Mouse (Mus musculus) mouse trophoblast stem cell (cell line): Measurements from ENCODE around the gene Mlxipl.

Source experiments
- in situ Hi-C, 2 experiments: fragments of 300-500 bp; cut with MseI, MboI; formaldehyde crosslinking; loops; 2 replicates in 1 of 2; 3 replicates in 1 of 2; pipeline ENCODE4 v1.15.1; 2025

The Mlxipl gene

DNA sequence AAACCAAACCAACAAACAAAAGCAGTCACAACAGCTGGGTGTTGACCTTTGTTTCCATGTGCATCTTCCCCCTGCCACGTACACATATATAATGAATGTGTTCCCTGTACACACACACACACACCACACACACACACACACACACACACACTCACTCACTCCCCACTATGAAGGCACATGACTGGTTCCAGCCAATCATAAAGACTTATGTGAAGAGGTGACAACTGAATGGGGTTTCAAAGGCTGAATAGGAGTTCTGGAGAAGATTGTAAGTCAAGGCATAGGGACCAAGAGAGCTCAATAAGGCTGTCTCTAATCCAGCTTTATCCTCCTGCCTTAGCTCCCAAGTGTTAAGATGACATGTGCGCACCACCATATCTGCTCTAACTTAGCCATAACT, 10.1 kb upstream of the Mlxipl start:
- in situ Hi-C loops: no loop called here

DNA sequence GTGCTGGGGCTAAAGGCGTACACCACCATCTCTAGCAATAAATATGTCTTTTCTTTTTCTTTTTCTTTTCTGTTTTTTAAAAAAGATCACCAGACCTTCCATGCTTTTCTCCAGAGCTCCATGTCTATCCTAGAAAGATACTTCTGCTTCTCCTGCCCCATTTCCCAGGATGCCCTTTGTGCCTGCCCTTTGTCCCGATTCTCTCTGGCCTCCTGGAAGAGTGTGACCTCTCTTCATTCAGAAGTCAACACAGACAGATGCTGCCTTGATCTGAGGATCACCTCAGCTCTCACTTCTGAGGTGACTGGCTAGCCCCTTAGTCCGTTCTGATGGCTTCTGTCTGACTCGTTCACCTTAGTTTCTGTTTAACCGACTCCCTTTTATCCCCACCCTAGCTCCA, 9.2 kb upstream of the Mlxipl start:
- in situ Hi-C loops: no loop called here

DNA sequence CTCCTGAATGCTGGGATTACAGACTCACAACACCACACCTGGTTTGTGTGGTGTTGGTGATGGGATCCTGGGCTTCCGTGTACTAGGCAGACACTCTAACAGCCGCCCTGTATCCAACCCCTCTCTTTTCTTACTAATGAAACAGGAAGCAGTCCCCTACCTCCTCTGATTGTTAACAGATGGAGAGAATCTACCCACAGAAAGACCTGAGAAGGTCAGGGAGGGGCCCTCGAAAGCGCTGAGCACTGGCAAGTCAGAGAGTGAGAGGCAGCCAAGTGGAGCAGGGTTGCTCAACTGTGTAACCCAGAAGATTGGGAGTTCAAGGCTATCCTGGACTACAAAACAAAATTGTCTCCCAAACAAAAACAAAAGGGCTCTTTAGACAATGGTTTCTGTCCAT, 2.8 kb upstream of the Mlxipl start:
- in situ Hi-C loops: no loop called here

DNA sequence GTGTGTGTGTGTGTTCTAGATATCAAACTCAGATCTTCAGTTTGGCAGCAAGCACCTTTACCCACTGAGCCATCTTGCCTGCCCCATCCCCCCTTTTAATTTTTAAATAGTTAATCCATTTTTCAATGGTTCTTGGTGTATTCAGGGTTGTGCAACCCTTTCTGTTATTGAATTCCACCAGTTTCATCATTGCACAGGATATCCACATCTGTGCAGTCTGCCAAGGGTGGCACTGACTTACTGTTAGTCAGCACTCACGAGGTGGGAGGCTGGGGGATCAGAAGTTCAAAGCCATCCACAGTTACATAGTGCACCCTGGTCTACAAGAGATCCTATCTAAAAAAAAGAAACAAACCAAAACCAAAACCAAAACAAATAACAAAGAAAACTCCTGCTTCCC, 11.3 kb downstream of the Mlxipl start:
- in situ Hi-C loops: loop anchor here in 1 of 2 experiments (10.0 kb wide), 1 partner anchor 86 kb away; no protein-coding TSS in a partner anchor

DNA sequence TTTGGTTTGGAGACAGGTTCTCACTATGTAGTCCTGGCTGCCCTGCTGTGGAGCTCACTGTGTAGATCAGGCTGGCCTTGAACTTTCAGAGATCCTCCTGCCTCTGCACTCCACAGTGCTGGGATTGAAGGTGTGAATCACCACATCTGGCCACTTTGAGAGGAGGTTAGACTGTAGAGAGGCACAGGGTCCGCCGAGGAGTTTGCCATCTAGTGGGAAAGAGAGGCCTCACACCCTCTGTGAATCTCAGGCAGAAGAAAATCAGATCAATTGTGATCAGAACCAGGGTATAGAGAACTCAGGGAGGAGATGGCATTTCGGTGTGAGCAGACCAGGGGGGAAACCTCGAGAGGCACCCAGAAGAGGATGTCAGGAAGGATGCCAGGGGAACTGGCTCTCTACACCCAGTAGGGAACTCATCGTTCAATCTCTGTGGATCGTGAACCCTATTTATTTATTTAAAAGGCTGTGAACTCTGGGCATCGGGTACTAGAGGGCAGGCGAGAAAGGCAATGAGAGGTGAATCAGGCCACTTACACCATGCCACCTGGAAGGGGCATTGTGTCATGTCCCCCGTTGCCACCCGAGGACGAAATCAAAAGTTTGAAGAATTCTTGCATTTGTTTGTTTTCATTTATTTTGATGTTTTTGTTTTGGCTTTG, 14.4 kb downstream of the Mlxipl start:
- in situ Hi-C loops: loop anchor here in 1 of 2 experiments (10.0 kb wide), 1 partner anchor 89 kb away; no protein-coding TSS in a partner anchor

DNA sequence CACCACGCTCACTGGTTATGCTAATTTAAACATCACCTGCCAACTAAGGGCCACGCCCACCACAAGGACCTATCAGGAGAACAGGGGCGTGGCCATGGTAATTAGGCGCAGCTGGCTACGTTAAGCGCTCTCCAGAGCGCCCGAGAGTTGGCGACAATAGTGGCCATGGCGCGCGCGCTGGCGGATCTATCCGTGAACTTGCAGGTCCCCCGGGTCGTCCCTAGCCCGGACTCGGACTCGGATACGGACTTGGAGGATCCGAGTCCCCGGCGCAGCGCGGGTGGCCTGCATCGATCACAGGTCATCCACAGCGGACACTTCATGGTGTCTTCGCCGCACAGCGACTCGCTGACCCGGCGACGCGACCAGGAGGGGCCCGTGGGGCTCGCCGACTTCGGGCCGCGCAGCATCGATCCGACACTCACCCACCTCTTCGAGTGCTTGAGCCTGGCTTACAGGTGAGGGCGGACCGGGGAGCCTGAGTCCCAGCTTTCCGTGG, 17.1 kb downstream of the Mlxipl start:
- in situ Hi-C loops: loop anchor here in 1 of 2 experiments (10.0 kb wide), 1 partner anchor 92 kb away; no protein-coding TSS in a partner anchor

DNA sequence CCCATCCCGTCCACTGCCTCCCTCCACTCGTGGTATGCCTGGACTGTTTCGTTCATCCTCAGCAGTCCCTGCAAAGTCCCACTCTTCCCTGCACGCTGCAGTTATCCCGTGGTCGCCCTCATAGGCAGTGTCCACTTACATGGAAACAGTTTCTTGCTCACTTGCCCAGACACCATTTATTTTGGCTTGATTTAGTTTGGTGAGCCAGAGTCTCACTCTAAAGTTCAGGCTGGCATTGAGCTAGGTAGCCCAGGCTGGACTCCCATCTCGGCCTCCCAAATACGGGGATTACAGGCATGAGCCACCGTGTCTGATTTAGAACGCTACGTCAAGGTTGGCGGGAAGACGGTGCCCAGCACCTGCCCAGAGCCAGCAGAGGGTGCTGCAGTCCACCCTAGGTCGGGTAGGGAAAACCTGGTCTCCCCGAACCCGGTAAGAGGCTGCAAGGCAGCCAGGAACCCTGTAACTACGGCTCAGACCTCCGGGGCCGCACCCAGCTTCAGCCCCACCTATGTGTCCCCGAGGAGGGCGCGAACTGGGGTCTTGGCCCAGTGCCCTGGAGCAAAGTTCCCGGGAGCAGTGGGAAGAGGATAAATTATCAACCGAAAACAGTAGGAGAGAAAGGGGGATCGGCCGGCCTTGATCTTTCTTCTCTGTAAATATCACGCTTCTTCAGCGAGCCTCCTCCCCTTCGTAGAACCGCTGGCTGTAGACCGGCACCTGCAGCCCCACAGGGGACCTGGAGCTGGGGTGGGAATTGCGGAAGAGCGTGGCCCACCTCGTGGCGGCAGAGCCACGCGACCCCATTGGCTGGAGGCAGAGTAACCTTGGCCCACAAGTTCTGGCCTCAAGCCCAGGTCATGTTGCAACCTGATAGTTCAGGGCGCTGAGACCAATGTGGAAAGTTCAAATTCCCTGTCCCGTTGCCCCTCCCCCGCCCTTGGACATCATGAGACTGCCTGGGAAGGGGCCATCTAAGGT, 18.1 kb downstream of the Mlxipl start:
- in situ Hi-C loops: loop anchor here in 1 of 2 experiments (10.0 kb wide), 1 partner anchor 93 kb away; no protein-coding TSS in a partner anchor

DNA sequence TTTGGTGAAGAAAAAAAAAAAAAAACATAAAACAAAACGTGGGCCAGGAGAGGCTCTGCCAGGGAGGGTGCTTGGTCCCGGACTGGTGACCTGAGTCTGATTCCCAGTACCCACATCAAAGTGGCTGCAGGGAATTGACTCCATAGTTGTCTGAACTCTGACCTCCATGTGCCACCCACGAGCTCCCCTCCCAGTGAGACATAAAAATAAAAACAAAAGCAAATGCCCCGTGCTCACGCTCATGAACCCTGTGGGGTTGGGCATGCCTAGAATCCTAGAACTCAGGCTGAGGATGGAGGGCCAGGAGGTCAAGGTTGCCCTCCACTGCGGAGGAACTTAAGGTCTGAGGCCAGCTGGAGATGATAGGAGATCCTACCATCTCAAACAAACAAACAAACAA, 19.3 kb downstream of the Mlxipl start:
- in situ Hi-C loops: loop anchor here in 1 of 2 experiments (10.0 kb wide), 1 partner anchor 94 kb away; no protein-coding TSS in a partner anchor

DNA sequence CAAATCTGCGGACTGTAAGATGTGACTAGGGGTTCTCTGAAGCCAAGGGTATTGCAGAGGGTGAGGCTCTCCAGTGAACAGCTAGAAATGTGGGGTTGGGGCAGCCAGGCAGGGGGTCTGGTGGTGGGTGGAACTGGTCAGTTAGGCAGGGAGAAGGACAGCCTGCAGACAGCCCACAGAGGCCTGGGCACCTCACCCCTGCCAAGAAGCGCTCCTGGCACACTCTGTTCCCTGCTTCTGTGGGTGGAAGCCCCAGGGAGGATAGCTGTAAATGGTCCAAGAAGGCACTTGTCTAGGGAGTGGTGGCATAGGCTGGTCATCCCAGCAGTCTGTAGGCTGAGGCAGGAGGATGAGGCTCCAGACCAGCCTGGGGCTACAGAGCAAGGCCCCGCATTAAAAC, 19.7 kb downstream of the Mlxipl start:
- in situ Hi-C loops: loop anchor here in 1 of 2 experiments (10.0 kb wide), 1 partner anchor 95 kb away; no protein-coding TSS in a partner anchor

DNA sequence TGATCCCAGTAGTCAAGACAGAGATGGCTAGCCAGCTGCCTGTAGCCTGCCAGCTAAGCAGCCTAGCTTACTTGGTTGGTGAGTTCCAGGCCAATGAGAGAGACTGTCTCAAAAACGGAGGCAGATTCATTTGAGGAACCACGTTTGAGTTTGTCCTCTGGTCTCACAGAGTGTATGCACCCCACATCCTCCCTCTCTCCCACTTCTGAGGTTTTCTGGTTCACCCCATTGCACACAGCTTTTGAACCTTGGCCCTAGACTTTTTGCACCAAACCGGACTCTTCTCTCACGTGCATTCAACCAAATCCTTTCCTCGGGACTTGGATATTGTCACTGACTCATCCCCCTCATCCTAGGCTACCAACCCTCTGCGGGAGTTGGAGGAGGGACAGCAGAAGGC, 20.3 kb downstream of the Mlxipl start:
- in situ Hi-C loops: loop anchor here in 1 of 2 experiments (10.0 kb wide), 1 partner anchor 95 kb away; no protein-coding TSS in a partner anchor

DNA sequence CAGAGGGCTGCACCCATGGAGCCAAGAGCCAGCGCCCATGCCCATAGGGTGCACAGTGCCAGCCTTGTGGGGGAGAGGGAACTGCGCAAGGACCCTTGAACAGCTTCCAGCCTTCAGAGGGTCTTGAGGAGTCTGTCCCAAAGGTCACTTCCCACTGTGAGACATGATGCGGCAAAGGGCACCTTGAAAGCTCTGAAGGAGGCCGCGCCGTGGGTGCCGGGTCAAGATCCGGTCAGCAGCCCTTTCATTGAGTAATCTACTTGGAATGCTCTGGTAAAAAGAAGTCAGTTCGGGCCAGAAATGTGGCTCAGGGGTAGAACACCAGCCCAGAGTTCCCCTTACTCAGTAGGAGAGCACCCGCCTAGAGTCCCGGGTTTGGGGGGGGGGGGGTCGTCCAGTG, 24.1 kb downstream of the Mlxipl start:
- in situ Hi-C loops: no loop called here

DNA sequence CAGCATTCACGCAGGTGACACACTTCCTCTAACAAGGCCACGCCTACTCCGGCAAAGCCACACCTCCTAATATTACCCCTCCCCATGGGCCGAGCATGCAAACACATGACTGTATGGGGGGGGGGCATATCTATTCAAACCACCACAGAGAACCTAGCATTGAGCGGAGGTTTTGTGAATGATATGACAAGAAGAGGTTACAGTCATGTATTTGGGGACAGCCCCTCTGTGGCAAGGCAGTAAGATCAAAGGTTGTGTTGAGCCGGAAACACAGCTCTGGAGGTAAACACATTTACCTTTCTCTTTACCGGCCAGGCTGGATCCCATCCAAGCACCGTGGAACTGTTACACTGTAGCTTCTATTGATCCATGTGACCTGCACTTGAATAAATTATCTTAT, 25.6 kb downstream of the Mlxipl start:
- in situ Hi-C loops: no loop called here

DNA sequence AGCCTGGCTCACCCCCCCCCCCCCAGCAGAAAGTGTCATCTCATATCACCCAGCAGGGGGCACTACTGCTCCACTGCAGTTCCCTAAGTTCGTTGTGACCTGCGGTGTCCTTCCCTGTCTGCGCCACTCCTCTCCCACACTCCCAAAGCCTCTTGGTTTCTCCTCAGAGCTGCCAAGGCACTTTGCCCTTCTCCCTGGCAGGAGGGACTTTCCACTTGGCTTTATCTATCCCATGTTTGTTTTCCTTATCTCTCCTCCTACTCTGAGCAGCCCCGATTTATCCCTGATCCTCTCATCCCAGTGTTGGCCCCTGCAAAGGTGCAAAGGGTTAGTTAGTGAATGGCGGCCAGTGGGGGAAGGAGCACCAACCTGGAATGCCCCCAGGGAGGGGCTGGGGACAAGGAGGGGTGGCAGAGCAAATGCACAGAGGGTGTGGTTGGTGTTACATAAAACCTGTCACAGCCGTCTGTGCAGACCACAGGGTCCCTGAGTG, 28.9 kb downstream of the Mlxipl start:
- in situ Hi-C loops: no loop called here

DNA sequence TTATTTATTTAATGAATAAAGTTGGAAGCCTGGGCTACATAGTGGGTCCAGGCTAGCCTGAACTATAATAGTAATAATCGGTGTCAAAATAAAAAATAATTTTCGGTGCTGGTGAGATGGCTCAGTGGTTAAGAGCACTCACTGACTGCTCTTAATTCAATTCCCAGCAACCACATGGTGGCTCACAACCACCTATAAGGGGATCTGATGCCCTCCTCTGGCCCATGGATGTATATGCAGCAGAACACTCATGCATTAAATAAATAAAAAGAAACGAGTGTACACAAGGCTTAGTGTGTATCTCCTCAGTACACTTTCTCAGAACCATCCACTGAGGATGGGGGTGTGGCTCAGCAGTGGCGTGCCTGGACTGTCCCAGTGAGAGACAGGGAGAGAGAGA, 31.1 kb downstream of the Mlxipl start:
- in situ Hi-C loops: no loop called here

DNA sequence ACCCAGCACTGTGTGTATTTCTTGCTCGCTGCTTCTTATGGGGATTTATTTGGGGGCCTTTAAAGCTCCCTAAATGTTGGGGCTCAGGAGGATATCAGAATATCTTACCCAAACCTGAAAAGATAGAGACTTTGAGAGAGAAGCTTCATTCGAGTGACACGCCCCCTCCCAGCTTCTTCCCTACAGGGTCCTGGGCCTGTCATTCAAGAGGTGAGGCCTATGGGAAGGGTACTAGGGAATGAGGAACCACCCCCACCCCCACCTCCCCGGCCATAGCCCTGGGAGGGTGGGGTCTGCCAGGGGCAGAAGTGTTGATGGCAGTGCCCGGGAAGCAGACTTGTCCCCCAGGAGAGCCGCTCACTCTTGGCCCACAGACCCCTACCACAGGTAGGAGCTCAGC, 36.4 kb downstream of the Mlxipl start:
- in situ Hi-C loops: no loop called here

DNA sequence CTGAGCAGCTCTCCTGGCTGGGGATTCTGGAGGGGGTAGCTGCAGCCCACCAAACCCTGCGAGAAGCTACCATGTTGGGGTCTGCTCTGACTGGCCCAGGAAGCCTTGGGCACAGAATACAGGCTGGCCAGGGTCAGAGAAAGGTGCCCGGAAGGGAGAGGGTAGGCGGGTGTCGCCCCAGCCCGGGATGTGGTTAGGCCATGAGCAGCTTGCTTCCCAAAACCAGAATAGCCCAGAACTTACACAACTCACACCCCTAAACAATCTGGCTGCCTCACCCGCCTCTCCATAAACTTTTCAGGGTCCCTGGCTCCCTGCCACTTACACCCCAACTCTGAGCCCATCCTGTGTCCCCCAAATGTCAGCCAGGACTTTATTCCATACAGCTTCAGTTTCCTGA, 38.0 kb downstream of the Mlxipl start:
- in situ Hi-C loops: no loop called here

DNA sequence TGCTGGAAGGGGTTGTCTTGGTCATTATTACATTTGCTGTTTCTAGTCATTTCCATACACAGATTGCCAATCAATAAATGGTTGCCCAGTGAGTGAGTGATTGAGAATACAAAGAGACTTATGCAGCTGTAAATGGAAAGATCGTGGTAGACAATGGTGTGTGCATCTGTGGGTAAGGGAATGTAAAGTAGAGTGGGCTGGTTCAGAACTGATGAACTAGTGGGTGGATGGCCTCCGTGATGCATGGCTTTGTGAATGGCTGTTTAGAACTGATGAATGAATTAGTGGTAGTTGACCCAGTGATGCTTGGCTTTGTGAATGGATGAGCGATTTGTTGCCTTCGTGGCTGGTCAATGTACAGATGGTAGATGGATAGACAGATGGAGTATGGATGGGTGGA, 40.1 kb downstream of the Mlxipl start:
- in situ Hi-C loops: no loop called here

DNA sequence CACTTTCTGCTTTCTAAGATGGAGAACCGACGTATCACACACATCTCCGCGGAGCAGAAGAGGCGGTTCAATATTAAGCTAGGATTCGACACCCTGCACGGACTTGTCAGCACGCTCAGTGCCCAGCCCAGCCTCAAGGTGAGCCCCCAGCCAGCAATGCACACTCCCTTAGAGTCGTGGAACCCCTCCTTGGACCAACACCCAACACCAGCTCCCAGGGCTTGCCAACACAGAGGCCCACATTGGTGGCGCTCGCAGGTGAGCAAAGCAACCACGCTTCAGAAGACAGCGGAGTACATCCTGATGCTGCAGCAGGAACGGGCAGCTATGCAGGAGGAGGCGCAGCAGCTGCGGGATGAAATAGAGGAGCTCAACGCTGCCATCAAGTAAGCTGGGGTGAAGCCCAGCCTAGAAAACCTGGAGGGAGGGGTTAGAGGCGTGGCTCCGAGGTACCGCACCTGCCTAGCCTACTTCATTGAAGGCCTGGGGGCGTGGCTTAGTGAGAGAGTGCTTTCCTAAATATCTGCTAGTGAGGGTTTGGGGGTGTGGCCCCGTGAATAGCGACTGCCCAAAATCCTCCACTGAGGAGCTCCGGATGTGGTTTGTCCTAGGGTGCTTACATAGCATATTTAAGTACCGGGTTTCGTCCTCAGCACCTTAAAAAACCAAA, 44.2 kb downstream of the Mlxipl start:
- in situ Hi-C loops: no loop called here

DNA sequence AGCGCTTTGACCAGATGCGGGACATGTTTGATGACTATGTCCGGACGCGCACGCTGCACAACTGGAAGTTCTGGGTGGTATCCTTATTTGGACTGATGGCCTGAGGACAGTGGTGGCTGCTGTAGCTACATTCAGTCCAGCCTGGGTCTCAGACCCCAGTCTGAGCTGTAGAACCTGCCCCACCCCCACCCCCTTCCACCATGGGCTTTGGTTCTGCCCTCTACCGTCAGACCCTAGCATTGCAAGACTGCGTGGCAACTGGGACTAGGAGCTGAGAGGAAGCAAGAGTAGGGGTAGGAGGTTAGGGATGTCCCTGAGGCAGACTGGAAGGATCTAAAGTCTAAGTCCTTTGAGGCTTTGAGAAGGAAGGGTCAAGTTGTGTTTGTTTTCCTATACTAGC, 44.8 kb downstream of the Mlxipl start:
- in situ Hi-C loops: no loop called here

DNA sequence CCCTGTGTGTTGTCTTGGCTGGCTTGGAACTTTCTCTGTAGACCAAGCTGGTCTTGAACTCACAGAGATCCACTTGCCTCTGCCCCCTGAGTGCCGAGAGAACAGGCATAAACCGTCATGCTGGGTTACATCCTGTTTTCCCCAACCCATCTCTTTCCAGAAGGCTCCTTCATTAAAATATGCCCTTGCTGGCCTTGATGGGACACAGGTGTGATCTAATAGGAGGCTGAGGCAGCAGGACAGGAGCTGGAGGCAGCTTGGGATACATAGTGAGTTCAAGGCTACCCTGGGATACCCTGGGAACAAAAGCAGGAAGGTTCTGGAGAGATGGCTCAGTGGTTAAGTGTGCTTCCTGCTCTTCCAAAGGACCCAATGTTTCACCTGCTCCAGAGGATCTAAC, 50.2 kb downstream of the Mlxipl start:
- in situ Hi-C loops: no loop called here

DNA sequence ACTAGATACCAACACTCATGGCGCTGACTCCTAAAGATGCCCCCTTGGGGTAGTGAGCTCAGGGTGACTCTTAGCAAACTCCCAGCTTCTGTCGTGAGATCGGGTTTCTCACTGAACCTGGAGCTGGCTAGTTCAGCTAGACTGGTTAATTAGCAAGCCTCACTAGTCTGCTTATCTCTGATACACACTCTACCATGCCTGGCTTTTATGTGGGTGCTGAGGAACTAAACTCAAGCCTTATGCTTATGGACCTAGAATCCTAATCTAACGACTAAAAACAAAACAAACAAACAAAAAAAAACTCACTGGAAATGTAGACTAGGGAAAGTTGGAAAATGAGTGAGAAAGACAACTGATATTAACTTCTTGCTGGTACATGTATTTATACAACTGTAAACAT, 54.8 kb downstream of the Mlxipl start:
- in situ Hi-C loops: no loop called here
